Mouse (Mus musculus) heart, postnatal 10 days (tissue): Measurements from ENCODE around the gene Aldh1a3. TPM values are rescaled to one million over a fixed set of nuclear protein-coding genes. Genes with fewer than 3 reads are reported as not detected.

ENCODE experiments used
- microRNA-seq, 2 experiments: library from miRNA; unstranded; fragments of <30 nt; microRNA quantifications; one replicate each; pipeline ENCODE4 v1.2.0; 2022
- total RNA-seq, 2 experiments: library from RNA; stranded (reverse); gene quantifications; 2 replicates each; pipeline ENCODE4 v1.2.3; 2021

Aldh1a3 gene
- total RNA-seq, 2 experiments from 2014 or later, result 2.1 to 3.1 TPM

Small RNA genes within 50 kb of the gene (microRNA-seq; reads per million reads assigned to microRNA genes)
- gene Mir7057, result 0 to 0.47 reads per million in 2 experiments

Other genes starting within 250 kb of the Aldh1a3 start
- not detected for gene Gm10974, start 61.6 kb downstream of the Aldh1a3 start, total RNA-seq
- 10 to 100 TPM; 11.9 to 13.3 TPM for gene Lrrk1, start 39.2 kb downstream of the Aldh1a3 start, total RNA-seq